Mouse (Mus musculus): ENCODE results near the gene Cacna2d3.

DNA sequence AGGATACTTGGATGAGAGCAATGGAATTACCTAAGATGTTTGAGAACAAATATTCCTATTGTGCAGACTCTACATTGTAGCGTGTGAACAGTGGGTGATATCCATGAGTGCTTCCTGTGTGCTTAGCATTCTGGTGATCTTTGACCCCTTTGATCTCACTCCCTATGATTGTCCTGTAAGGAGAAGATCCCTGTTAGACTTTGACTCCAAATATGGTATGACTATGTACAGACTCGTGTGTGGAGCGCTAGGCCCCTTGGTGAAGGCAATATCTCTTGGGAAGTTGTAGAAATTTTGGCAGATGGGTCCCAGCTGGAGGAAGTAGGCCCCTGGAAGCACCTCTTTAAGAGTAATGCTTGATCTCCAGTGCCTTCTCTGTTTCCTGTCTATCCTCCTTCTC, 829.1 kb downstream of the Cacna2d3 start:
- TF ChIP-seq MAFK (IDR thresholded peaks at IDR 0.05; ENCODE audit: insufficient read depth, low read depth, low read length) (no peak), CHD2 (IDR thresholded peaks at IDR 0.05; ENCODE audit: low read depth, low read length) (no peak), ZC3H11A (IDR thresholded peaks at IDR 0.05; ENCODE audit: borderline replicate concordance, low read depth, low read length) (no peak), HCFC1 (IDR thresholded peaks at IDR 0.05; ENCODE audit: borderline replicate concordance, insufficient read depth, low read length) (no peak), ZNF384 (IDR thresholded peaks at IDR 0.05; ENCODE audit: low read depth, low read length) (no peak)

All from ES-E14 (cell line).